Mouse (Mus musculus) olfactory bulb, adult 2 months (tissue): ENCODE measurements around the gene Stat5a.

Experiments
- CTCF ChIP-seq: fragments of 200-500 bp; IDR thresholded peaks from 2 replicates; pipeline ENCODE4 v1.5.1; 2012; ENCODE audit warnings: low read depth, mild to moderate bottlenecking, low read length, moderate library complexity; ENCODE audit not compliant: insufficient read depth
- POLR2A ChIP-seq: fragments of 200-500 bp; IDR thresholded peaks from 2 replicates; pipeline ENCODE4 v1.6.1; 2012; ENCODE audit warnings: mild to moderate bottlenecking, low read depth, low read length, moderate library complexity; ENCODE audit not compliant: insufficient read depth

DNA sequence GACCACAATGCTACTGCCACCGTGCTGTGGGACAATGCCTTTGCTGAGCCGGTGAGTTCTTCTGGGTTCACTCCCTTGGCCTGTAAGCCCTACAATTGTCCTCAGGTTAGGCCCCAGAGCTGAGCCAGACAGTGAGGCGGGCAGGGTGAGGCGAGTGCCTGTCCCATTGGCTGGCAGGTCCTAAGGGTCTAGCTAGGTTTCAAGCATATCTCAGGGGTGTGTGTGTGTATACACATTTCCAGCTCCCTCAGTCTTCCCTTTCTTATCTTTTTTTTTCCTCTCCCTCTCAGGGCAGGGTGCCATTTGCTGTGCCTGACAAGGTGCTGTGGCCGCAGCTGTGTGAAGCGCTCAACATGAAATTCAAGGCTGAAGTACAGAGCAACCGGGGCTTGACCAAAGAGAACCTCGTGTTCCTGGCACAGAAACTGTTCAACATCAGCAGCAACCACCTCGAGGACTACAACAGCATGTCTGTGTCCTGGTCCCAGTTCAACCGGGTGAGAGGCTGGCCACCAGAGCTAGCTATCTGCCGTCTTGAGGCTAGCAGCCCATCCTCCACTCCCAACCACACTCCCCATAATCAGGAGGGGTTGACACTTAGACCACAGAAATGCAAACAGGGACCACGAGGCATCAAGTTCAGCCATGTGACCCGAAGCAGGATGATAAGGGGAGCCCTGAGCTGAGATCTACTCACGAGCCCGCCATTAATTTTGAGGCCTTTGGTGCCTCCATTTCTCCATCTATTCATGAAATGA is 20.3 kb downstream of the Stat5a start:
- no peak for TF ChIP-seq POLR2A
- TF ChIP-seq CTCF = no peak
